Mouse (Mus musculus) frontal cortex, postnatal 36 days (tissue): Measurements from ENCODE around the gene Gipc2.
A peak's percentile ranks its signal among the peaks of the same experiment; 100 is the strongest.
"Not testable (repeated sequence)": the region's sequence is repeated elsewhere in the genome, so short reads cannot be mapped to it uniquely, and the experiment has no call there.

Experiments used
- DNase-seq, 2 experiments: peaks; one replicate each; pipeline ENCODE4 v3.0.0; 2022; ENCODE audit warnings: low spot score in 2 of 2

Gipc2 gene

GRCm38 (mm10) chr3:152155296-152155948, 10.6 kb downstream of the Gipc2 start:
- peak; percentile 44 to 53 for DNase-seq

- DNase-seq: no peak
Measured at GRCm38 (mm10) chr3:152154095-152154494, 11.9 kb downstream of the Gipc2 start.

- no peak for DNase-seq
Measured at GRCm38 (mm10) chr3:152153152-152153551, 12.9 kb downstream of the Gipc2 start.

GRCm38 (mm10) chr3:152152483-152152804, 13.6 kb downstream of the Gipc2 start:
- DNase-seq: no peak

GRCm38 (mm10) chr3:152151725-152152482, 14.1 kb downstream of the Gipc2 start:
- DNase-seq: no peak

GRCm38 (mm10) chr3:152149863-152150262, 16.2 kb downstream of the Gipc2 start:
- no peak for DNase-seq

- DNase-seq: no peak
Measured at GRCm38 (mm10) chr3:152149449-152149848, 16.6 kb downstream of the Gipc2 start.

GRCm38 (mm10) chr3:152147085-152147831, 18.8 kb downstream of the Gipc2 start:
- no peak for DNase-seq

GRCm38 (mm10) chr3:152145186-152145585, 20.8 kb downstream of the Gipc2 start:
- peak in 1 of 2 experiments; percentile 45 for DNase-seq

- no peak for DNase-seq
Measured at GRCm38 (mm10) chr3:152142989-152143695, 22.9 kb downstream of the Gipc2 start.

GRCm38 (mm10) chr3:152142146-152142545, 23.9 kb downstream of the Gipc2 start:
- DNase-seq: no peak

- DNase-seq: not testable (repeated sequence)
Measured at GRCm38 (mm10) chr3:152139308-152139707, 26.7 kb downstream of the Gipc2 start.

- not testable (repeated sequence) for DNase-seq
Measured at GRCm38 (mm10) chr3:152136106-152136505, 29.9 kb downstream of the Gipc2 start.

- no peak for DNase-seq
Measured at GRCm38 (mm10) chr3:152133621-152134020, 32.4 kb downstream of the Gipc2 start.

GRCm38 (mm10) chr3:152130963-152131362, 35.1 kb downstream of the Gipc2 start:
- no peak for DNase-seq

- DNase-seq: not testable (repeated sequence)
Measured at GRCm38 (mm10) chr3:152129426-152129825, 36.6 kb downstream of the Gipc2 start.

GRCm38 (mm10) chr3:152128631-152129030, 37.4 kb downstream of the Gipc2 start:
- no peak for DNase-seq

GRCm38 (mm10) chr3:152127144-152127543, 38.9 kb downstream of the Gipc2 start:
- no peak for DNase-seq

GRCm38 (mm10) chr3:152122720-152123119, 43.3 kb downstream of the Gipc2 start:
- DNase-seq: no peak

- DNase-seq: no peak
Measured at GRCm38 (mm10) chr3:152122101-152122500, 43.9 kb downstream of the Gipc2 start.

GRCm38 (mm10) chr3:152121169-152122009, 44.6 kb downstream of the Gipc2 start:
- DNase-seq: no peak
